Mouse (Mus musculus): ENCODE results near the gene Grik4. TPM values are rescaled to one million over a fixed set of nuclear protein-coding genes. Genes with fewer than 3 reads are reported as not detected.
"Not testable (repeated sequence)": the region's sequence is repeated elsewhere in the genome, so short reads cannot be mapped to it uniquely, and the experiment has no call there.

Gene Grik4
- polyA plus RNA-seq, 1 experiment: 0.26 TPM

- no peak overlapping the region for H3K27ac ChIP-seq (ENCODE audit: insufficient read depth, low read length)
- no peak for TF ChIP-seq CTCF (IDR thresholded peaks at IDR 0.05; ENCODE audit: borderline replicate concordance, insufficient read depth, low read length)
- TF ChIP-seq POLR2A (IDR thresholded peaks at IDR 0.05; ENCODE audit: low read depth, low read length): no peak
- H3K4me3 ChIP-seq (ENCODE audit: insufficient read depth, low read length): no peak overlapping the region
- H3K4me1 ChIP-seq (ENCODE audit: control insufficient read depth, insufficient read depth, low read length): no peaks in the 10 kb centered on the region
These were observed 150.3 kb downstream of the Grik4 start for GRCm38 (mm10) chr9:42794006-42794405.

DNA sequence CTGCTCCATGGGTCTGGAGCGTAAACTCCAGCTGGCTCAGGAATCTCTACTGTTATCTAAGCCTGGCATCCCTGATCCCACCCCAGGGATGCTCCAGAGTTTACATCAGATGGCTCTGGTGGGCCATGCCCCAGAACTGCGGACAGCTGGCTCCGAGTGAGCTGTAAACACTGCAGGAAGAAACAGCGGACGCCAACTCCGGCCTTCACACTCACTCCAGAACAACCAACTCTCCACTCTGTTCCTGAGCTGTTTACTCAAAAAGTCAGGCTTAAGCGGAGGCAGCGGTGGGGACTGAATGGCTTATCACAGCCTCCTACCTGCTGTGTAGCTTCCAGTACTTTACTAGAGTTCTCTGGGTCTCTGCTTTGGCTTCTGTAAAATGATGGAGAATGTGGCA, 150.7 kb downstream of the Grik4 start:
- Histone ChIP-seq H3K4me3 (ENCODE audit: insufficient read depth, low read length) (no peak overlapping the region), H3K27ac (ENCODE audit: insufficient read depth, low read length) (no peak overlapping the region), H3K4me1 (ENCODE audit: control insufficient read depth, insufficient read depth, low read length) (no peaks in the 10 kb centered on the region)
- TF ChIP-seq POLR2A (IDR thresholded peaks at IDR 0.05; ENCODE audit: low read depth, low read length) (no peak), CTCF (IDR thresholded peaks at IDR 0.05; ENCODE audit: borderline replicate concordance, insufficient read depth, low read length) (no peak)

DNA sequence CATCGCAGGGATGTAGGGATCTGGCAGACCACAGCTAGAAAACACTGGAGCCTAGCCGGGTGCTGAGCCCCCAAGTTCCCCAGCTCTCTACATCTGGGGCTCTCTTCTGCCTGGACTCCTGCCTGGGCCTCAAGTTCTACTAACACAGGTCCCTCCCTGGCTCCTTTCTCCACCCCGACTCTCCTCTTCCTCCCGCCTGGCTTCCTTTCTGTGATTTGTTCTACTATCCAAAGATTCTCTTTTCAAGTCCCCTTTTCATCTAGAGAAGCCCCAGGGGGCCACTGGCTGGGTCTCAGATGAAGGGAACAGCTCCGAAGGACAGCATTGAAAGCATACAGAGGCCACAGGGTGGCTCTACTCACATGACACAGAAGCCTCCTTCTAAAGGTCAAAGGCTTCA, 151.9 kb downstream of the Grik4 start:
- Histone ChIP-seq H3K4me1 (ENCODE audit: control insufficient read depth, insufficient read depth, low read length) (no peaks in the 10 kb centered on the region), H3K27ac (ENCODE audit: insufficient read depth, low read length) (no peak overlapping the region), H3K4me3 (ENCODE audit: insufficient read depth, low read length) (no peak overlapping the region)
- TF ChIP-seq CTCF (IDR thresholded peaks at IDR 0.05; ENCODE audit: borderline replicate concordance, insufficient read depth, low read length) (no peak), POLR2A (IDR thresholded peaks at IDR 0.05; ENCODE audit: low read depth, low read length) (no peak)

- H3K27ac ChIP-seq (ENCODE audit: insufficient read depth, low read length): no peak overlapping the region
- H3K4me1 ChIP-seq (ENCODE audit: control insufficient read depth, insufficient read depth, low read length): no peaks in the 10 kb centered on the region
- TF ChIP-seq CTCF (IDR thresholded peaks at IDR 0.05; ENCODE audit: borderline replicate concordance, insufficient read depth, low read length) (no peak), POLR2A (IDR thresholded peaks at IDR 0.05; ENCODE audit: low read depth, low read length) (no peak)
- no peak overlapping the region for H3K4me3 ChIP-seq (ENCODE audit: insufficient read depth, low read length)
These were observed 152.5 kb downstream of the Grik4 start for GRCm38 (mm10) chr9:42791779-42792178.

GRCm38 (mm10) chr9:42791346-42791745, 152.9 kb downstream of the Grik4 start:
- no peak for TF ChIP-seq CTCF (IDR thresholded peaks at IDR 0.05; ENCODE audit: borderline replicate concordance, insufficient read depth, low read length)
- no peak for TF ChIP-seq POLR2A (IDR thresholded peaks at IDR 0.05; ENCODE audit: low read depth, low read length)
- Histone ChIP-seq H3K4me3 (ENCODE audit: insufficient read depth, low read length) (no peak overlapping the region), H3K27ac (ENCODE audit: insufficient read depth, low read length) (no peak overlapping the region), H3K4me1 (ENCODE audit: control insufficient read depth, insufficient read depth, low read length) (no peaks in the 10 kb centered on the region)

GRCm38 (mm10) chr9:42788471-42788870, 155.8 kb downstream of the Grik4 start:
- TF ChIP-seq POLR2A (IDR thresholded peaks at IDR 0.05; ENCODE audit: low read depth, low read length): no peak
- TF ChIP-seq CTCF (IDR thresholded peaks at IDR 0.05; ENCODE audit: borderline replicate concordance, insufficient read depth, low read length): peak; percentile 53; the same call in 1 of the 2 replicates
- Histone ChIP-seq H3K4me1 (ENCODE audit: control insufficient read depth, insufficient read depth, low read length) (no peaks in the 10 kb centered on the region), H3K27ac (ENCODE audit: insufficient read depth, low read length) (no peak overlapping the region), H3K4me3 (ENCODE audit: insufficient read depth, low read length) (no peak overlapping the region)

GRCm38 (mm10) chr9:42786882-42787281, 157.4 kb downstream of the Grik4 start:
- Histone ChIP-seq H3K27ac (ENCODE audit: insufficient read depth, low read length) (no peak overlapping the region), H3K4me3 (ENCODE audit: insufficient read depth, low read length) (no peak overlapping the region), H3K4me1 (ENCODE audit: control insufficient read depth, insufficient read depth, low read length) (no peaks in the 10 kb centered on the region)
- TF ChIP-seq POLR2A (IDR thresholded peaks at IDR 0.05; ENCODE audit: low read depth, low read length) (no peak), CTCF (IDR thresholded peaks at IDR 0.05; ENCODE audit: borderline replicate concordance, insufficient read depth, low read length) (no peak)

DNA sequence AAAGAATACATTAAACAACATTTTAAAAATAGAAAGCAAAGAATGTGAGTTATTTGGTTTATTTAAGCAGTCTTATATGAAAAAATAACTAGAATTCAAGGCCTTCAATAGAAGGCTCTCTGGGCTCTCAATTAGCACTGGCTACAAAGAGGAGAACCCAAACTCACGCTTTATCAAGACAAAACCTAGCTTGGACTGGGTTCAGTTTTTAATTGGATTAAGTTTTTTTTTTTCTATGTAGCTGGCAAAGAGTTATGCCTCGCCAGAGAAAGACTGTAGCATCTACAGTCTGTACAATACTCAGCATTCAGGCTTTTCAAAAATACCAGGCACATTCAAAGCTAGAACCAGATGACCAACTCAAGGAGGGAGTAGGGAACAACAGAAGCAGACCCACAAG, 158.0 kb downstream of the Grik4 start:
- no peaks in the 10 kb centered on the region for H3K4me1 ChIP-seq (ENCODE audit: control insufficient read depth, insufficient read depth, low read length)
- no peak overlapping the region for H3K27ac ChIP-seq (ENCODE audit: insufficient read depth, low read length)
- H3K4me3 ChIP-seq (ENCODE audit: insufficient read depth, low read length): no peak overlapping the region
- no peak for TF ChIP-seq CTCF (IDR thresholded peaks at IDR 0.05; ENCODE audit: borderline replicate concordance, insufficient read depth, low read length)
- no peak for TF ChIP-seq POLR2A (IDR thresholded peaks at IDR 0.05; ENCODE audit: low read depth, low read length)

- Histone ChIP-seq H3K27ac (ENCODE audit: insufficient read depth, low read length) (no peak overlapping the region), H3K4me3 (ENCODE audit: insufficient read depth, low read length) (no peak overlapping the region), H3K4me1 (ENCODE audit: control insufficient read depth, insufficient read depth, low read length) (no peaks in the 10 kb centered on the region)
- TF ChIP-seq POLR2A (IDR thresholded peaks at IDR 0.05; ENCODE audit: low read depth, low read length) (no peak), CTCF (IDR thresholded peaks at IDR 0.05; ENCODE audit: borderline replicate concordance, insufficient read depth, low read length) (no peak)
These were observed 159.0 kb downstream of the Grik4 start for GRCm38 (mm10) chr9:42785173-42785830.

GRCm38 (mm10) chr9:42783248-42783903, 160.9 kb downstream of the Grik4 start:
- no peak for TF ChIP-seq POLR2A (IDR thresholded peaks at IDR 0.05; ENCODE audit: low read depth, low read length)
- TF ChIP-seq CTCF (IDR thresholded peaks at IDR 0.05; ENCODE audit: borderline replicate concordance, insufficient read depth, low read length): no peak
- Histone ChIP-seq H3K4me3 (ENCODE audit: insufficient read depth, low read length) (no peak overlapping the region), H3K27ac (ENCODE audit: insufficient read depth, low read length) (no peak overlapping the region), H3K4me1 (ENCODE audit: control insufficient read depth, insufficient read depth, low read length) (no peaks in the 10 kb centered on the region)

DNA sequence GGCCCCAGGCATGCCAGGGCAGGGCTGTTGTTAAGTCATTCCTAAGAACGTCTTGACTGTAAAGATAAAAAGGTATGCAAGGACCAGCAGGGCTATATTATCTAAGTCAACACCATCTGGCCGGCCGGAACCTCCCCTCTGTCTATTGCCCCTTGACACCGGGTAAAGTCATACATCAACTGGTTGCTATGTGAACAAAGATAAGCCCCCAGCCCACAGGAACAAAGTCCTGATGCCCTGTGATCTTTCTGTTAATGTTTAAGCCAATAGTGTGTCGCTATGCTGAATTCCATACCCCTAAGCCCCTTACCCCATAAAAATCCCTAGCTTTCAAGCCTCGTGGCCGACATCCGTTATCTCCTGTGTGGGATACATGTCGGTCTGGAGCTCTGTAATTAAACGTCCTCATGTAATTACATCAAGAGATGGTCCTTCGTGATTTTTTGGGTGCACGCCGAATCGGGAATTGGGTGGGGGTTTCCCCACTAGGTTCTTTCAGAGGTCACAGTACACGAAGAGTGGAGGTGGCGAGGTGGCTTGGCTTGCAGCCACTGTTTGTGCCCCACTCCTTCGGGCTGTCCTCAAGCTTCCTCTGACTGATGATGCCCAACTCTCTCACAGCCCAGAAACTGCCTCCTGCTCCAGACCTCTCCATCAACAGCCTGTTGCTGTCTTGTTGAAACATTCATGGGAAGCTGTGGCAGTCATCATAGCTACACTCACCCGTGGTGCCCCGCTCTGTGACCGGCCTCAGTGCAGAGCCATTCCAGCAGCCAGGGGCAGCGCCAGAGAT, 165.6 kb downstream of the Grik4 start:
- H3K27ac ChIP-seq (ENCODE audit: insufficient read depth, low read length); H3K4me3 ChIP-seq (ENCODE audit: insufficient read depth, low read length); H3K4me1 ChIP-seq (ENCODE audit: control insufficient read depth, insufficient read depth, low read length): not testable (repeated sequence)

All from embryonic fibroblast, embryonic 13.5 days (primary cell).